Mouse (Mus musculus): ENCODE data around the gene 4930550L24Rik. TPM values are rescaled to one million over a fixed set of nuclear protein-coding genes. Genes with fewer than 3 reads are reported as not detected.

Gene 4930550L24Rik
- not detected for polyA plus RNA-seq (2017; shearing (Covaris generic))

DNA sequence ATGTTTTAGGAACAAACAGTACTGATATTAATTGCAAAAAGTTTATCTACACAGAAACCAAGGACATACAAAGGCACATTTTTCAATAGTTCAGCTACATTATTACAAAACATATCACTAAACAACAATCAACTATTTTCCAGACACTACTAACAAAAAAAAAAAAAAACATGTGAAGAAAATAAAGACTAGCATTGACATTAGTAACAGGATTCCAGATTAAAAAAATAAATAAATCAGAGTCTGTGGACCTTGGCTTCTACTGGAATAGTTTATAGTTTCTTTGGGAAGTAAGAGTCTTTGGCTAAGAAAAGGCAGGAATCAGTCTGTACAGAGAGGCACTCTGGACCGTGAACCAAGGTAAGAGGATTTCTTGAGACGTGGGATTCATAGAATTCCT is at the start of gene 4930550L24Rik:
TSS of gene 4930550L24Rik (plus strand) at position 301 of the 400 bp plus-strand sequence.

